8 mouse cellular contexts compared by ENCODE assay signal in genomic region chr17:81189996-81190395, GRCm38 (mm10).
A peak's percentile ranks its signal among the peaks of the same experiment; 100 is the strongest.
DNase-seq lines count a peak whose midpoint lies in the region; ATAC-seq and TF ChIP-seq lines count a peak whose summit lies in the region.

No protein-coding gene starts in this region.

- peak overlapping the region; percentile 60 for H3K9ac ChIP-seq in MEL (ENCODE audit: control insufficient read depth, low read depth, low read length, poor library complexity, severe bottlenecking)
- H3K9ac ChIP-seq in embryonic facial prominence, embryonic 11.5 days (replicated peaks; ENCODE audit: low read length) = no peak overlapping the region
- no peak overlapping the region for H3K9ac ChIP-seq in hindbrain, embryonic 14.5 days

- peak; percentile 72 to 82 (median 74) for TF ChIP-seq CTCF in MEL (IDR thresholded peaks at IDR 0.05 in 2 of 3, conservative IDR thresholded peaks at IDR 0.05 in 1 of 3; ENCODE audit: control insufficient read depth in 1 of 3, insufficient read depth in 1 of 3, low read depth in 2 of 3, low read length in 3 of 3, poor library complexity in 1 of 3, severe bottlenecking in 1 of 3)

- no peaks in the 10 kb centered on the region for H3K79me2 ChIP-seq in MEL (ENCODE audit: control insufficient read depth, insufficient read depth, low read length, poor library complexity)

- 58% methylated on average over 4 of the region's 4 CpGs for WGBS in embryonic facial prominence, embryonic 11.5 days
- WGBS in hindbrain, embryonic 14.5 days = 56% methylated on average over 4 of the region's 4 CpGs

- no peak; a peak in 1 of 4 replicates for TF ChIP-seq EP300 in MEL (IDR thresholded peaks at IDR 0.05; ENCODE audit: low read depth in 1 of 2, low read length in 2 of 2)

- DNase-seq in MEL (ENCODE audit: low read depth, low spot score) = peak; percentile 87
- peak; percentile 46 for DNase-seq in adrenal gland, postnatal 10 days
- DNase-seq in embryonic facial prominence, embryonic 11.5 days (ENCODE audit: low spot score) = peak; percentile 51
- peak; percentile 49 for DNase-seq in hindbrain, embryonic 14.5 days (ENCODE audit: low spot score)
- DNase-seq in left cerebral cortex, adult 18-20 months (ENCODE audit: low spot score in 2 of 2) = peak; percentile 47 to 50
- peak; percentile 36 for DNase-seq in mesoderm, embryonic 11.5 days (ENCODE audit: low read depth, low spot score)
- peak; percentile 47 for DNase-seq in right cerebral cortex, postnatal 4 days
- DNase-seq in thymus, postnatal 0 days (ENCODE audit: low spot score) = no peak

- H3K27ac ChIP-seq in MEL (ENCODE audit: control insufficient read depth, low read depth, low read length) = peak overlapping the region; percentile 62
- H3K27ac ChIP-seq in embryonic facial prominence, embryonic 11.5 days (replicated peaks; ENCODE audit: low read depth, low read length) = no peak overlapping the region
- no peak overlapping the region for H3K27ac ChIP-seq in hindbrain, embryonic 14.5 days

- H3K36me3 ChIP-seq in MEL (ENCODE audit: control insufficient read depth in 1 of 2, insufficient read depth in 2 of 2, low read length in 2 of 2) = peaks cover 0 to 11% of the 10 kb centered on the region in 2 experiments; a peak in 2 of 4 replicates
- no peaks in the 10 kb centered on the region for H3K36me3 ChIP-seq in embryonic facial prominence, embryonic 11.5 days (replicated peaks; ENCODE audit: control insufficient read depth, insufficient read depth, low read depth, low read length)
- no peaks in the 10 kb centered on the region for H3K36me3 ChIP-seq in hindbrain, embryonic 14.5 days (replicated peaks; ENCODE audit: control insufficient read depth, insufficient read depth)

- H3K27me3 ChIP-seq in MEL (ENCODE audit: control insufficient read depth in 1 of 2, insufficient read depth in 2 of 2, low read length in 2 of 2) = no peaks in the 10 kb centered on the region
- no peaks in the 10 kb centered on the region for H3K27me3 ChIP-seq in embryonic facial prominence, embryonic 11.5 days (ENCODE audit: control insufficient read depth, insufficient read depth, low read length)
- no peaks in the 10 kb centered on the region for H3K27me3 ChIP-seq in hindbrain, embryonic 14.5 days (ENCODE audit: control insufficient read depth, insufficient read depth, low read length)

- H3K4me2 ChIP-seq in embryonic facial prominence, embryonic 11.5 days (ENCODE audit: low read depth, low read length) = no peak overlapping the region
- H3K4me2 ChIP-seq in hindbrain, embryonic 14.5 days (replicated peaks) = no peak overlapping the region

- ATAC-seq in embryonic facial prominence, embryonic 11.5 days (replicated peaks; ENCODE audit: insufficient number of reproducible peaks, low FRiP score, low TSS enrichment, low read depth) = peak; percentile 54; the same call in 1 of the 2 replicates
- ATAC-seq in hindbrain, embryonic 14.5 days (ENCODE audit: low FRiP score) = no peak

- H3K9me3 ChIP-seq in MEL (replicated peaks; ENCODE audit: insufficient read depth, low read length) = no peaks in the 10 kb centered on the region
- H3K9me3 ChIP-seq in embryonic facial prominence, embryonic 11.5 days (replicated peaks; ENCODE audit: control insufficient read depth, low read length) = no peaks in the 10 kb centered on the region
- H3K9me3 ChIP-seq in hindbrain, embryonic 14.5 days (ENCODE audit: control insufficient read depth, low read length) = no peaks in the 10 kb centered on the region

- peak; percentile 72 for TF ChIP-seq RAD21 in MEL (IDR thresholded peaks at IDR 0.05; ENCODE audit: low read depth, low read length)

- peaks cover 0 to 15% of the 10 kb centered on the region in 2 experiments; a peak in 1 of 4 replicates for H3K4me1 ChIP-seq in MEL (ENCODE audit: control insufficient read depth in 1 of 2, insufficient read depth in 2 of 2, low read length in 2 of 2)
- no peaks in the 10 kb centered on the region for H3K4me1 ChIP-seq in embryonic facial prominence, embryonic 11.5 days (ENCODE audit: control insufficient read depth, insufficient read depth, low read length)
- H3K4me1 ChIP-seq in hindbrain, embryonic 14.5 days (replicated peaks; ENCODE audit: control insufficient read depth, insufficient read depth, low read length) = no peaks in the 10 kb centered on the region

- peak overlapping the region; percentile 52 to 56 for H3K4me3 ChIP-seq in MEL (ENCODE audit: control insufficient read depth in 1 of 2, insufficient read depth in 1 of 2, low read depth in 2 of 2, low read length in 2 of 2)
- no peak overlapping the region for H3K4me3 ChIP-seq in embryonic facial prominence, embryonic 11.5 days (ENCODE audit: low read depth, low read length)
- no peak overlapping the region for H3K4me3 ChIP-seq in hindbrain, embryonic 14.5 days (replicated peaks; ENCODE audit: low read length)

- peak in 1 of 2 experiments; percentile 60; a peak in 2 of 4 replicates for TF ChIP-seq POLR2A in MEL (IDR thresholded peaks at IDR 0.05; ENCODE audit: control insufficient read depth in 1 of 2, insufficient read depth in 1 of 2, low read depth in 1 of 2, low read length in 2 of 2, poor library complexity in 1 of 2)

TF ChIP-seq in MEL, 35 proteins besides CTCF, POLR2A, EP300 and RAD21:
- TF ChIP-seq RCOR1 (IDR thresholded peaks at IDR 0.05; ENCODE audit: low read depth, low read length) (0 out of 2 replicates have a peak, but pooled peaks have one; percentile 17), KAT2A (conservative IDR thresholded peaks at IDR 0.05; ENCODE audit: low read depth, low read length) (no peak), GATA1 (IDR thresholded peaks at IDR 0.05; ENCODE audit: low read depth, low read length) (peak; percentile 38), SMC3 (IDR thresholded peaks at IDR 0.05; ENCODE audit: low read depth, low read length) (peak; percentile 79), MYB (IDR thresholded peaks at IDR 0.05; ENCODE audit: low read depth, low read length) (no peak), CHD2 (IDR thresholded peaks at IDR 0.05; ENCODE audit: low read length) (no peak), ZMIZ1 (IDR thresholded peaks at IDR 0.05; ENCODE audit: low read depth, low read length) (peak; percentile 98), TBP (IDR thresholded peaks at IDR 0.05; ENCODE audit: low read depth, low read length) (no peak; the same call in 1 of the 2 replicates), ZC3H11A (IDR thresholded peaks at IDR 0.05; ENCODE audit: low read depth, low read length) (peak; percentile 63), POLR2AphosphoS2 (IDR thresholded peaks at IDR 0.05; ENCODE audit: low read length) (peak; percentile 53; the same call in 1 of the 2 replicates), ETS1 (IDR thresholded peaks at IDR 0.05; ENCODE audit: low read depth, low read length) (peak; percentile 67)

Comparison
In these comparisons a context has a peak if more than half of its experiments do, and no peak if none do; other contexts are left out.
1. H3K4me3 ChIP-seq: peak in MEL (2 of 2); none in embryonic facial prominence, embryonic 11.5 days (single experiment) and hindbrain, embryonic 14.5 days (single experiment).